Mouse (Mus musculus): ENCODE measurements around the gene Dnajc13. TPM values are rescaled to one million over a fixed set of nuclear protein-coding genes. Genes with fewer than 3 reads are reported as not detected.
A peak's percentile ranks its signal among the peaks of the same experiment; 100 is the strongest.

Gene Dnajc13
- polyA plus RNA-seq, 1 experiment from 2014 or later, result 32.0 TPM

DNA sequence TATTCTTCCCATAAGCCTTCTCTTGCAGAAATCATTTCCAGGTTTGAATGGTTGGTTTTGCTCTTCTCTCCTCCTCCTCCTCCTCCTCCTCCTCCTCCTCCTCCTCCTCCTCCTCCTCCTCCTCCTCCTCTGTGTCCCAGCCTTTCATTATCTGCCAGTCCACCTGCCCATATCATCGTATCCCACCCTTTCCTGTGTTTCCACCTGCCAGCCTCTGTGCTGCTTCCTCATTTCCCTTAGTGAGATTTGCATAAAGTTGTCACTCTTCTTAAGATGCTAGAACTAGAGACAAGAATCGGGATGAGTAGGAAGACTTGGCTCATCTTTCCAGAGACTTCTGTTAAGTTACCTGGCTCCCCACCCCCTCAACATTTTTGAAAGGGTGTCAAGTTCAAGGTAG, 1.8 kb upstream of the Dnajc13 start:
- WGBS, result 72% methylated on average over 2 of the region's 2 CpGs
- DNase-seq (no peak), ATAC-seq (ENCODE audit: low FRiP score, low TSS enrichment) (no peak)
- no peaks in the 10 kb centered on the region for H3K27me3 ChIP-seq (ENCODE audit: control insufficient read depth, insufficient read depth, low read length)
- H3K27ac ChIP-seq (replicated peaks; ENCODE audit: low read depth, low read length), result no peak overlapping the region
- no peaks in the 10 kb centered on the region for H3K9me3 ChIP-seq (ENCODE audit: control insufficient read depth, low read length)
- H3K4me2 ChIP-seq (ENCODE audit: low read length), result no peak overlapping the region
- no peak overlapping the region for H3K4me3 ChIP-seq (replicated peaks; ENCODE audit: low read depth, low read length)
- peaks cover 16% of the 10 kb centered on the region for H3K4me1 ChIP-seq (ENCODE audit: control insufficient read depth, insufficient read depth, low read length)
- no peak overlapping the region for H3K9ac ChIP-seq (replicated peaks; ENCODE audit: low read length)
- H3K36me3 ChIP-seq (ENCODE audit: control insufficient read depth, insufficient read depth, low read length), result no peaks in the 10 kb centered on the region

DNA sequence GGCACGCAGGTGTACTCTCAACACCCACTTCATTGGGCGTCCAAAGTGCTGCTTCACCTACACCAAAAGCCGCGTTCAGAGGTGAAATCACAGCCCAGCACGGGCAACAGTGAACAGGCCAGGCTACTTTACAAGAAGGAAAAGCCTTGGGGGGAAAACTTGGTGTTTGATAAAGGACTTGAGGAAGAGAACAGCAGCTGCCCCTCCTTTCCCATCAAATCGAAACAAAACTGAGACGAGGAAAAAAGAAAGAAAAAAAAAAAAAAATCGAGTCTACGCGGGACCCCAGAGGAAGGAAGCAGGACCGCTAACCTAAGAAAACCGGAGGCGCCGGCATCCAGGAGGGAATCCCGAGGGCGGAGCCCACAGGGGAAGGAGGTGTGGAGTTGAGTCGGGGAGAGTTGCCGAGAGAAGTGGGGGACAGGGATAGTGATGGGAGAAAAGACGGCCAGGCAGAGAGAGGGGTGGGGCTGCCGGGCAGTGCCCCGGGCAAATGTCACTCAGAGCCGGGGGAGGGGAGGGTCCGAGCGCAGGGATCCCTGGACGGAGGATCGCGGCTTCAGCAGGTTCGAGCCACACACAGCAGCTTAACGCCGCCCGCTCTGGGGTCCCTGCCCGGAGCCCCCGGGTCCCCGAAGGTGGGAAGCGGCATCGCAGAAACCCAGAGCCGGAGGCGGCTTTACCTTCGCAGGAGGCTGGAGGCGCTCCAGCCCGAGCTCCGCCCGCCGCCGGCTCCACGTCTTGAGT, 541 bp downstream of the Dnajc13 start:
- under 1% methylated on average over 46 of the region's 46 CpGs for WGBS

DNA sequence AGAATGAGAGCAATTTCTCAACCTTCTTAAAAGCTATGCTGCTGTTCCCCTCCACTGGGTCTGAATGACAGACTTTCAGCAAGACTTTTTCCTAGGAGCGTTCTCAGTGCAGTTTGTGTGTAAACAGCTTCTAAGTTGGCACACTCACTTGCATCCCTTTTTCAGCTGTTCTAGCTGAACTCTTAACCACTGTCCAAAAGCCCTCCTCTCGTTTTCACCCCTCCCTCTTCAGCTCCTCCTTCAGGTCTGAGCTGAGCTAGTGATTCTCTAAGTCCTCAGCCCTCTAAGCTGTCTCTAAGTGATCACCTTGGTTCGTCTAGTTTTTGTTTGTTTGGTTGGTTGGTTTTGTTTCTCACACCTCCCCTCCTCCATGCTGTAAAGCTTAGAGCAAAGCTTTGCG, 2.4 kb downstream of the Dnajc13 start:
- WGBS, result 58% methylated on average over 4 of the region's 4 CpGs
- DNase-seq, result no peak
- no peak overlapping the region for H3K27ac ChIP-seq (replicated peaks; ENCODE audit: low read depth, low read length)
- no peak overlapping the region for H3K4me2 ChIP-seq (ENCODE audit: low read length)
- H3K27me3 ChIP-seq (ENCODE audit: control insufficient read depth, insufficient read depth, low read length), result no peaks in the 10 kb centered on the region
- no peak overlapping the region for H3K4me3 ChIP-seq (replicated peaks; ENCODE audit: low read depth, low read length)
- H3K9ac ChIP-seq (replicated peaks; ENCODE audit: low read length), result no peak overlapping the region
- ATAC-seq (ENCODE audit: low FRiP score, low TSS enrichment), result no peak
- no peaks in the 10 kb centered on the region for H3K9me3 ChIP-seq (ENCODE audit: control insufficient read depth, low read length)
- H3K4me1 ChIP-seq (ENCODE audit: control insufficient read depth, insufficient read depth, low read length), result peaks cover 16% of the 10 kb centered on the region
- no peaks in the 10 kb centered on the region for H3K36me3 ChIP-seq (ENCODE audit: control insufficient read depth, insufficient read depth, low read length)

More for the DNA sequence above, 541 bp downstream of the Dnajc13 start:
- DNase-seq (peak; percentile 54), ATAC-seq (ENCODE audit: low FRiP score, low TSS enrichment) (peak; percentile 75)
- peak overlapping the region; percentile 82 for H3K9ac ChIP-seq (replicated peaks; ENCODE audit: low read length)
- peaks cover 16% of the 10 kb centered on the region for H3K4me1 ChIP-seq (ENCODE audit: control insufficient read depth, insufficient read depth, low read length)
- H3K27ac ChIP-seq (replicated peaks; ENCODE audit: low read depth, low read length), result peak overlapping the region; percentile 90
- H3K36me3 ChIP-seq (ENCODE audit: control insufficient read depth, insufficient read depth, low read length), result no peaks in the 10 kb centered on the region
- H3K27me3 ChIP-seq (ENCODE audit: control insufficient read depth, insufficient read depth, low read length), result no peaks in the 10 kb centered on the region
- H3K9me3 ChIP-seq (ENCODE audit: control insufficient read depth, low read length), result no peaks in the 10 kb centered on the region
- H3K4me2 ChIP-seq (ENCODE audit: low read length), result peak overlapping the region; percentile 86
- H3K4me3 ChIP-seq (replicated peaks; ENCODE audit: low read depth, low read length), result peak overlapping the region; percentile 94

DNA sequence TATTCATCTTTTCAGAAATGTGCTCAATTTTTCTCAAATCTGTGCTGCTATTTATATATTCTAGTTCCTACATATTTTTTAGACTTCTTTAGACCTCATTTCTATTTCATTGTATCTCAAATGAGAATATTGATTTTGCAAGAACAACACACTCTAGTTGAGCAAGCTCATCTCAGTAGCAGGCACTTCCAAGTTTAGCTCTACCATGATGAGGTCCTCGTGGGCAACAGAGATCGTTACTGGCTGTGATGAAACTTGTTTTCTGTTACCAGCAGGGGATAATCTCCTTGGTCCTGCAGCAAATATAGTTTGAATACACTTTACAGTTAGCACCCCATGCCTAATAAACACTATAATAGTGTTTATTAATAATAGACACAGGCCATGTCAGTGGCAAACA, 6.6 kb downstream of the Dnajc13 start:
- no peak overlapping the region for H3K4me3 ChIP-seq (replicated peaks; ENCODE audit: low read depth, low read length)
- no peak overlapping the region for H3K4me2 ChIP-seq (ENCODE audit: low read length)
- ATAC-seq (ENCODE audit: low FRiP score, low TSS enrichment) (no peak), DNase-seq (no peak)
- H3K27ac ChIP-seq (replicated peaks; ENCODE audit: low read depth, low read length), result no peak overlapping the region
- 71% methylated on average over 2 of the region's 2 CpGs for WGBS
- no peaks in the 10 kb centered on the region for H3K36me3 ChIP-seq (ENCODE audit: control insufficient read depth, insufficient read depth, low read length)
- H3K4me1 ChIP-seq (ENCODE audit: control insufficient read depth, insufficient read depth, low read length), result peaks cover 7% of the 10 kb centered on the region
- H3K9me3 ChIP-seq (ENCODE audit: control insufficient read depth, low read length), result no peaks in the 10 kb centered on the region
- H3K27me3 ChIP-seq (ENCODE audit: control insufficient read depth, insufficient read depth, low read length), result no peaks in the 10 kb centered on the region
- no peak overlapping the region for H3K9ac ChIP-seq (replicated peaks; ENCODE audit: low read length)

DNA sequence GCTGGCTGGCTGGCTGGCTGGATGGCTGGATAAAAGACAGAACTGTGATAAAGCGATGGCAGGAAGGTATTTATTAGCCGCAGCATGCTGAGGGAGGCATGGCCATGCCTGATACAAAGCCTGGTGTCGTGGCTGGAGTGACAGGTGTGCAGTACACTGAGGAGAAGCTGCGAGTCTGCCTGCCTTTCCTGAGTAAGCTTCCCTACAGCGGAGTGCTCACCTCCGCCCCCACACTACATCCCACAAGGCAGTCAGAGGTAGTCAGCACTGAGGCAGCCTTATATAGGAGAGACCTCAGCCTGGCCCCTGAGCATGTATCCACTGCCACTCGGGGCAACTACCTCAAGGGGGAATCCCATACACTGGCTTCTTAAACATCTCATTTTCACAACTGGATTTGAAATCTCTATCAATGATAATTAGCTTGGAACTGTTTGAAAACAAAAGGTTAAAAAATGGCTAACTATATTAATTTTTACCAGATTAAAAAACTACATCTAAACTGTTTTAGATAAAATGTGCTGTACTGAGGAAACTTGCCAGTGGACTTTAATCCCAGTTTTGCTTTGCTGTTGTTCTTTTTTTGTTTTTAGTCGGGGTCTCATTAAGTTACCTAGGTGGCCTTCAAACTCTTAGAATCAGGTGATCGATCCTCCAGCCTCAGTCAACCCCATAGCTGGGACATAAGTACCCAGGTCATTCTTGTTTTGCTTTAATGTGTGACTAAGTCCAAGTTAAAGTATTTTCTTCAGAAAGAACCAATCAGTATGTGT, 8.1 kb downstream of the Dnajc13 start:
- Histone ChIP-seq H3K4me2 (ENCODE audit: low read length) (no peak overlapping the region), H3K27ac (replicated peaks; ENCODE audit: low read depth, low read length) (no peak overlapping the region), H3K4me1 (ENCODE audit: control insufficient read depth, insufficient read depth, low read length) (no peaks in the 10 kb centered on the region), H3K4me3 (replicated peaks; ENCODE audit: low read depth, low read length) (no peak overlapping the region), H3K9ac (replicated peaks; ENCODE audit: low read length) (no peak overlapping the region), H3K9me3 (ENCODE audit: control insufficient read depth, low read length) (no peaks in the 10 kb centered on the region), H3K36me3 (ENCODE audit: control insufficient read depth, insufficient read depth, low read length) (no peaks in the 10 kb centered on the region), H3K27me3 (ENCODE audit: control insufficient read depth, insufficient read depth, low read length) (no peaks in the 10 kb centered on the region)
- ATAC-seq (ENCODE audit: low FRiP score, low TSS enrichment) (no peak), DNase-seq (no peak)
- 69% methylated on average over 9 of the region's 9 CpGs for WGBS

DNA sequence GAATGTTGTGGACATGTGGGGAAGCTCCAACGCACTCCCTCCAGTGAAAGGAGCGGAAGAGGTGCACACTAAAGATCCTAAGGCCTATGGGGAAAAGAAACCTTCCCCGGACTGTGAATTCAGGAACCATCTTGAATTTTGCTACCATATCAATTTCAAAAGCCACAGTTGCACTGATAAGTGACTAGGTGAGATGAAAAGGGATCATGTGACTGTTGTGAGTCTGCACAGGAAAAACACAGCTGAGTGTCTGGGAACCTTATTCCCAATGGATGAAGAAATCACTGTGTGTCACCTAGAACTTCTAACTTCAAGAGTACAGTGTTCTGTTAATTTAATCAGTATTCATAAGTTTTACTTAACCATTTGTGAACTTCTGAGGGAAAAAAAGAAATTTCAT, 10.1 kb downstream of the Dnajc13 start:
- no peak for DNase-seq
- Histone ChIP-seq H3K9ac (replicated peaks; ENCODE audit: low read length) (no peak overlapping the region), H3K27ac (replicated peaks; ENCODE audit: low read depth, low read length) (no peak overlapping the region), H3K4me3 (replicated peaks; ENCODE audit: low read depth, low read length) (no peak overlapping the region), H3K27me3 (ENCODE audit: control insufficient read depth, insufficient read depth, low read length) (no peaks in the 10 kb centered on the region), H3K36me3 (ENCODE audit: control insufficient read depth, insufficient read depth, low read length) (no peaks in the 10 kb centered on the region), H3K4me1 (ENCODE audit: control insufficient read depth, insufficient read depth, low read length) (no peaks in the 10 kb centered on the region), H3K4me2 (ENCODE audit: low read length) (no peak overlapping the region), H3K9me3 (ENCODE audit: control insufficient read depth, low read length) (no peaks in the 10 kb centered on the region)
- ATAC-seq (ENCODE audit: low FRiP score, low TSS enrichment), result no peak
- WGBS, result 97% methylated on average over 3 of the region's 3 CpGs

DNA sequence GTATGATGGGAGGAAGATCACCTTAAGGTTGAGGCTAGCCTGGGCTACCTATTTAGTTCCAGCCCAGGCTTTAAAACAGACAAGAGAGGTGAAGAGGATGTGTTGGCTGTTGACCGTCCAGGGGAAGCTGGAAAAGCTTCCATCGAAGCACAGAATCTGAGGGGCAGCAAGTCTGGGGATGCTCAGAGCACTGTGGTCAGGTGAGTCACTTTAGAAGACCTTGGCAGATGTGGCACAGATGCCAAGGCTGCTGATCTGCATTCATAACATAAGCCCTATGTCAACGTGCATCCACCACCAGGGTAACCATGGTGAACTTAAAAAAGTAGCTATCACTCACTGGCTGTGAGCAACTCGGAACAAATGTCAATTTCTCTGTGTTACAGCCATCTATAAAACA, 11.0 kb downstream of the Dnajc13 start:
- Histone ChIP-seq H3K4me3 (replicated peaks; ENCODE audit: low read depth, low read length) (no peak overlapping the region), H3K4me1 (ENCODE audit: control insufficient read depth, insufficient read depth, low read length) (no peaks in the 10 kb centered on the region), H3K9ac (replicated peaks; ENCODE audit: low read length) (no peak overlapping the region), H3K27me3 (ENCODE audit: control insufficient read depth, insufficient read depth, low read length) (no peaks in the 10 kb centered on the region), H3K36me3 (ENCODE audit: control insufficient read depth, insufficient read depth, low read length) (no peaks in the 10 kb centered on the region), H3K4me2 (ENCODE audit: low read length) (no peak overlapping the region), H3K9me3 (ENCODE audit: control insufficient read depth, low read length) (no peaks in the 10 kb centered on the region), H3K27ac (replicated peaks; ENCODE audit: low read depth, low read length) (no peak overlapping the region)
- no peak for ATAC-seq (ENCODE audit: low FRiP score, low TSS enrichment)
- WGBS, result 84% methylated on average over 4 of the region's 4 CpGs
- DNase-seq, result no peak

DNA sequence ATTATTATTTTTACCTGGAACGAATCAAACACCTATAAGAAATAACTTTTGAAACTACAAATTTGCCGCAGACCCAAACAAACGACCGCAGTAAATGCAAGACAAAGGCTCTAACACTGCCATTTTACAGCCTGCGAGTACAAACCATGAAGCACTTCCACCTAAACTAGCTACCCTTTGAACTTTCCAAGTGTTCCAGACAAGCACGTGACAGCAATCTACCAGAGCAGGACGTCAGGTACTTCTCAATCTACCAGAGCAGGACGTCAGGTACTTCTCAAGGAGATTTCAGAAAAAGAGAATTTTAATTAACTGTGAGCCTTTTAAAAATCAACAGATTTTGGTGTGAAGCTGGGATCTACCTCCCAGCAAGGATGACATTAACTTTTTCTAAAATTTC, 11.6 kb downstream of the Dnajc13 start:
- Histone ChIP-seq H3K9ac (replicated peaks; ENCODE audit: low read length) (no peak overlapping the region), H3K36me3 (ENCODE audit: control insufficient read depth, insufficient read depth, low read length) (no peaks in the 10 kb centered on the region), H3K4me2 (ENCODE audit: low read length) (no peak overlapping the region), H3K27me3 (ENCODE audit: control insufficient read depth, insufficient read depth, low read length) (no peaks in the 10 kb centered on the region), H3K4me3 (replicated peaks; ENCODE audit: low read depth, low read length) (no peak overlapping the region), H3K9me3 (ENCODE audit: control insufficient read depth, low read length) (no peaks in the 10 kb centered on the region), H3K27ac (replicated peaks; ENCODE audit: low read depth, low read length) (no peak overlapping the region), H3K4me1 (ENCODE audit: control insufficient read depth, insufficient read depth, low read length) (no peaks in the 10 kb centered on the region)
- ATAC-seq (ENCODE audit: low FRiP score, low TSS enrichment), result no peak
- WGBS, result 87% methylated on average over 8 of the region's 8 CpGs
- DNase-seq, result no peak

All from midbrain, embryonic 14.5 days (tissue).